Mouse (Mus musculus): ENCODE data around the gene AU022252. TPM values are rescaled to one million over a fixed set of nuclear protein-coding genes. Genes with fewer than 3 reads are reported as not detected.

Gene AU022252
- 11.3 TPM for polyA plus RNA-seq (2017; shearing (Covaris generic))

GRCm38 (mm10) chr4:119232410-119233255 lies at the start of gene AU022252, which contains the start of gene P3h1:
Gene AU022252, minus strand, starts transcription at chr4:119232712.
Gene P3h1, plus strand, starts transcription at chr4:119232915.

DNA sequence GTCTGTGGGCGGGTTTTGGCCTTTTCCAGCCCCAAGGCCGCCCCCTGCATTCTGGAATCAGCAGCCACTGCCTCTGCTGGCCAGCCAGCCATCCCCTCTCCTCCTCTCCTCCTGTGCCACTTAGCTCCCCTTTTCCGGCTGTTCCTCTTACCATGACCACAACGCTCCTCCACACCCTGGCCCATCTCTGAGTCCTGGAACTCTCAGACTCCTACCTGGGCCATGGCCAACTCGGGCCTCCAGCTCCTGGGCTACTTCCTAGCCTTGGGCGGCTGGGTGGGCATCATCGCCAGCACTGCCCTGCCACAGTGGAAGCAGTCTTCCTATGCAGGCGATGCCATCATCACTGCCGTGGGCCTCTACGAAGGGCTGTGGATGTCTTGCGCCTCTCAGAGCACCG lies 22.8 kb upstream of the AU022252 start, which contains the start of gene Cldn19:
Cldn19 (plus strand) TSS at position 64 of the 400 bp plus-strand sequence.

GRCm38 (mm10) chr4:119218169-119218568 lies 14.3 kb downstream of the AU022252 start, which contains the start of gene Tmem269:
Gene Tmem269, minus strand, starts transcription at chr4:119218217.

GRCm38 (mm10) chr4:119194909-119195581 lies 37.5 kb downstream of the AU022252 start, which contains the start of gene Svbp:
Gene Svbp, plus strand, starts transcription at chr4:119195306.

DNA sequence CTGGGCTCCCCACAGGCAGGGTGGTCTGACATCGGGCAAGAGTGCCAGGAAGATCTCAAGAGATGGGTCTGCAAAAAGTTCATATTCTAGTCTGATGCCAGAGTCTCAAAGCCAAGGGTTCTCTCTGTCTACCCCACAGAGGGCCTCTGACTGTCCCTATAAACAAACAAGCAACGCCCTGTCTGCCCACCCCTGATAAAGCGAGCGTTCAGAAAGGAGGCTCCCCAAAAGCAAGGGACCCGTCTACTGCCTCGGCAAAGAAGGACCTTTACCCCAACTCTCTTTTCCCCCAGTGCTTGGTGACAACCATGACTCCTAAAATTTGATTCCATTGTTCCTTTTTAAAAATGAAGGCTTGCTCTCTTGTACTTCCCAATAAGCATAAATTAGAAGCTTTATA lies 42.6 kb downstream of the AU022252 start, which contains the start of gene Ermap:
Ermap (minus strand) TSS at position 148 of the 400 bp plus-strand sequence.

GRCm38 (mm10) chr4:119173851-119174453 lies 58.6 kb downstream of the AU022252 start, which contains the start of gene Zfp691:
Gene Zfp691, minus strand, starts transcription at chr4:119174195.

Other genes starting within 250 kb of the AU022252 start
- gene Slc2a1, start 124.0 kb downstream of the AU022252 start, polyA plus RNA-seq (2017; shearing (Covaris generic)), result 94.9 TPM
- 1.9 TPM for gene Zfp691, start 58.5 kb downstream of the AU022252 start, polyA plus RNA-seq (2017; shearing (Covaris generic))
- 1.3 TPM for gene Ermap, start 42.7 kb downstream of the AU022252 start, polyA plus RNA-seq (2017; shearing (Covaris generic))
- gene Svbp, start 37.4 kb downstream of the AU022252 start, polyA plus RNA-seq (2017; shearing (Covaris generic)), result 32.4 TPM
- 0.63 TPM for gene Tmem269, start 14.5 kb downstream of the AU022252 start, polyA plus RNA-seq (2017; shearing (Covaris generic))
- 1.5 TPM for gene P3h1, start 203 bp upstream of the AU022252 start, polyA plus RNA-seq (2017; shearing (Covaris generic))
- gene Cldn19, start 22.7 kb upstream of the AU022252 start, polyA plus RNA-seq (2017; shearing (Covaris generic)), result 0.44 TPM
- gene Ybx1, start 61.9 kb upstream of the AU022252 start, polyA plus RNA-seq (2017; shearing (Covaris generic)), result 445 TPM
- gene Ppih, start 87.8 kb upstream of the AU022252 start, polyA plus RNA-seq (2017; shearing (Covaris generic)), result 21.6 TPM
- 0.71 TPM for gene Ccdc30, start 182.8 kb upstream of the AU022252 start, polyA plus RNA-seq (2017; shearing (Covaris generic))
- gene Ppcs, start 189.7 kb upstream of the AU022252 start, polyA plus RNA-seq (2017; shearing (Covaris generic)), result 12.0 TPM
- not detected for gene Zmynd12, start 190.1 kb upstream of the AU022252 start, polyA plus RNA-seq (2017; shearing (Covaris generic))